Mouse (Mus musculus): ENCODE data around the gene Bcas2.
"Not testable (repeated sequence)": the region's sequence is repeated elsewhere in the genome, so short reads cannot be mapped to it uniquely, and the experiment has no call there.

Gene Bcas2

DNA sequence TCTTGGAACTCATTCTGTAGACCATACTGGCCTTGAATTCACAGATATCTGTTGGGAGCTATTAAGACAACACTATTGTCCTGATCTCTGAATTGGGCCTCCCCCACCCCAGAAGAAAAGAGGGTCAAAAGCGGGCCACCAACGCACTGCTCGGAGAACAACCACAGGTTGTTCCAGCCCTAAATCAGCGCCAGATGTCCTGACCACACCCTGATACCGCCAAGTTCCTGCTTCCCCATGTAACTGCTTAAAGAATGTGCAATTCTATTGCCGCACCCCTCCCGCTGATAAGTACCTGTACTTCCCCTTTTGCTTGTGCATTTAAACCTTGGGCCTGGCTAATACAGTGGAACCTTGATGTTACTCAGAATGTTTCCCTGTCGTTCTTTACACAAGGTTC is 43.9 kb downstream of the Bcas2 start:
- in situ Hi-C loops (cut with MboI) = not testable (repeated sequence)

DNA sequence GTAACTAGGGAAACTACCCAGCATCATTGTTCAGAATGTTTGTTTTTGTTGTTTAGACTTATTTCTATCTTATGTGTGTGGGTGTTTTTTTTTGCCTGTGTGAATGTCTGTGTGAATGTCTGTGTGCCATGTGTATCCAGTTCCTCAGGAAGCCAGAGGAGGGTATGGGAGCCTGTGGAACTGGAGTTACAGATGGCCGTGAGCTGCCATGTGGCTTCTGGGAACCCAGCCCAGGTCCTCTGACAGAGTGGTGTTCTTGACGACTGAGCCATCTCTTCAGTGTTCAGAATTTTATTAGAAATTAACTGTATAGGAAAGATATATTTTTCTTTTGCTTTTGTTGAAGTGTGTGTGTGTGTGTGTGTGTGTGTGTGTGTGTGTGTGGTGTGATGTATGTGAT is 50.0 kb downstream of the Bcas2 start:
- in situ Hi-C loops (cut with MboI) = no loop called here

DNA sequence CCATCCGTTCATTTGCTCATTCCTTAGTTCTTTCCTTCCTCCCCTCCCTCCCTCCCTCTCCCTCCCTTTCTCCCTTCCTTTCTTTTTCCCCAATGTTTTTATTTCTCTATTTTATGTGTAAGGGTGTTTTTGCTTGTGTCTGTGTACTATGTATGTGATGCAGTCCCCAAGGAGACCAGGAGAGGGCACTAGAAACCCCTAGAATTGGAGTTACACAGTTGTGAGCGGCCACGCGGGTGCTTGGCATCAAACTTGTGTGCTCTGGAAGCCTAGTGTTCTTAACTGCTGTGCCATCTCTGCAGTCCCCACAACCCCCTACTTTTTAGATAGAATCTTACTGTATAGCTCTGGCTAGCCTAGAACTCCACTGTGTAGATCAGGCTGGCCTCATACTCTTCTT is 52.3 kb downstream of the Bcas2 start:
- in situ Hi-C loops (cut with MboI) = no loop called here

DNA sequence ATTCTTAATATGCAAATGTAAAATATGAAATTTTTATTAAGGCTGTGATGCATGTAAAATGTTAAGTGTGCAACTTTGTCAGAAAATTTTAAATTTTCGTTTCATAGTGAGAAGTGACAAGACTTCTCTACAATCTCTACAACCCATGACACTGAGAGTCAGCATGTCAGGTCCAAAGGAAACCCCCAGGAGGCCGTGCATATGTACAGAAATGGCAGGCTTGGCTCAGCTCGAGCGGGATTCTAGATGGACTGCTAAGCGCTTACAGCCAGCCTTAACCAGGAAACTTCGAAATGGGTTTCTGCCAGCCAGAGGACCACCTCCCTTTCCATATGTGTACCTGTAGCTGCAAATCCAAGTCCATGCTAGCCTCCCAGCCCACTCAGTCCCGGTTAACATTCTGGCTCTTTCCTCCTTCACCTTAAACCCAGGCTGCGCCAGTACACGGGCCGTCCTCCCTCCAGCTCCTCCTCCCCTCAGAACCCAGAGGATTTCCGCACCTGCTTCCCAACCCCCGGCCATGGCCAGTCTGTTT is 52.8 kb downstream of the Bcas2 start:
- in situ Hi-C loops (cut with MboI) = no loop called here

DNA sequence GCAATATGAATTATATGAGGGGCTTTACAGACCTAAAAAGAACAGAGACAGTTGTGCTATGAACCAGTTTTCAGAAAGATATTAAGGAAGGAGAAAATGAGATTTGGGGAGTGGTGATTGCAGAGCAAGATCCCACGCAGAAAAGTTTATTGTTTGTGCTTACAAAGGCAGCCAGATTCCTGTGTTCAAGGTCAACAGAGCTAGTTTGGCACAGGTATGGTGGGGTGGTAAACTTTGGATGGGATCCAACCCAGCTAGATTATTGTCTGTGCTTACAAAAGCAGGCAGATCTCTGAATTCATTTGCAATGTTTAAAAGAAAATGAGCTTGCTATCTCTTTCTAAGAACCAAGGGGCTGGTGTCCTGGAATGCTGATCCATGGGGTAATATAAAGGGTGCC is 56.3 kb downstream of the Bcas2 start:
- in situ Hi-C loops (cut with MboI) = no loop called here
